Mouse (Mus musculus) hindbrain, embryonic 14.5 days (tissue): ENCODE measurements around the gene Prelid3b. TPM values are rescaled to one million over a fixed set of nuclear protein-coding genes. Genes with fewer than 3 reads are reported as not detected.
A peak's percentile ranks its signal among the peaks of the same experiment; 100 is the strongest.

ENCODE experiments used
- ATAC-seq: fragments of 200-750 bp; cut with Nextera tagmentation; 2 replicates; pipeline ENCODE4 v1.8.0; 2017; ENCODE audit warnings: moderate number of reproducible peaks, mild to moderate bottlenecking, moderate TSS enrichment, moderate library complexity; ENCODE audit not compliant: low FRiP score
- DNase-seq: peaks from one replicate; pipeline ENCODE4 v3.0.0-alpha.2; 2015; ENCODE audit warnings: low spot score
- H3K27ac ChIP-seq: fragments of 300-500 bp; sonication (generic); 2 replicates; pipeline ENCODE4 v1.5.1; 2014; ENCODE audit warnings: mild to moderate bottlenecking, moderate library complexity
- H3K27me3 ChIP-seq: fragments of 300-500 bp; sonication (generic); 2 replicates; pipeline ENCODE4 v1.6.1; 2014; ENCODE audit warnings: mild to moderate bottlenecking, low read length, mixed read lengths; ENCODE audit not compliant: control insufficient read depth, insufficient read depth
- H3K36me3 ChIP-seq: fragments of 300-500 bp; sonication (generic); replicated peaks from 2 replicates; pipeline ENCODE4 v1.6.1; 2014; ENCODE audit not compliant: control insufficient read depth, insufficient read depth
- H3K4me1 ChIP-seq: fragments of 300-500 bp; sonication (generic); replicated peaks from 2 replicates; pipeline ENCODE4 v1.6.1; 2014; ENCODE audit warnings: antibody characterized with exemption, low read length, mixed read lengths; ENCODE audit not compliant: control insufficient read depth, insufficient read depth
- H3K4me2 ChIP-seq: fragments of 300-500 bp; sonication (generic); replicated peaks from 2 replicates; pipeline ENCODE4 v1.6.1; 2014; ENCODE audit warnings: mild to moderate bottlenecking, moderate library complexity
- H3K4me3 ChIP-seq: fragments of 300-500 bp; sonication (generic); replicated peaks from 2 replicates; pipeline ENCODE4 v1.5.1; 2014; ENCODE audit warnings: mild to moderate bottlenecking, low read length
- H3K9ac ChIP-seq: fragments of 300-500 bp; sonication (generic); 2 replicates; pipeline ENCODE4 v1.6.1; 2014
- H3K9me3 ChIP-seq: fragments of 300-500 bp; sonication (generic); 2 replicates; pipeline ENCODE4 v1.6.1; 2016; ENCODE audit warnings: low read length; ENCODE audit not compliant: control insufficient read depth
- WGBS: fragments of 180-500 bp; shearing (Covaris S2); extraction: QIAGEN DNeasy Blood & Tissue Kit; methylation state at CpG from one replicate; pipeline ENCODE4 v1.1.7; 2014; 5-methylcytosine and 5-hydroxymethylcytosine counted together
- polyA plus RNA-seq: library from polyadenylated mRNA; unstranded; fragments of >200 nt; fragmentation: Nextera tagmentation; extraction: Ambion mirVana; gene quantifications from 2 replicates; pipeline ENCODE4 v1.2.1, GENCODE M21; 2014

Prelid3b gene
- polyA plus RNA-seq, 1 experiment from 2014 or later, result 108 TPM

DNA sequence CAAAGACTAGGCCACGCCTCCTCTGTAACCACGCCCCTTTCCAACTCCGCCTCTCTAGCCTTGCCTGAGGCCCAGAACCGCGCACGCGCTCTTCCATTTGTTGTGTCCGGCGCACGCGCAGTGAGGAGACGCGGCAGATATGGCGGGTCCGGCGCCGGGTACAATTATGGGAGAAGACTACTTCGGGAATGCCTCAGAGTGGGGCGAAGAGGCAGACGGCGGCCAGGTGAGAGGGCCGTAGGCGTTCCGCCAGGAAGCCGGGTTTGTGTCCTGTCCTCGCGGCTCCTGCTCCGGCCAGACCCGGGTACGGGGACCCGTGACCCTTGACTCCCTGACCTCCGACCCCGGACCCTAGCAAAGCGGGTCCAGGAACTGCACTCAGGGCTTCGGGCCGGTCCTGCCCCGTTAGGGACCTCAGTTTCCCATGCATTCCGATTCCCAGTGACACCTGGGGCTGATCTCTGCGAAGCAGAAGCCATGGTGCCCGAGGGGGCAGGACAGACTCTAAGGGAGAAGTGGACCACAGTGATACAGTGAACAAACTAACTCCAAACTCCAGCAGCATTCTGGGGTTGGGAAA, 57.1 kb downstream of the Prelid3b start, which contains the start of gene Nelfcd:
Gene Nelfcd (plus strand): TSS at position 74 of the 580 bp plus-strand sequence.
- WGBS, result under 1% methylated on average over 40 of the region's 40 CpGs
- ATAC-seq, result peak; percentile 94
- H3K27ac ChIP-seq, result no peak within 1 kb of the TSS

More for the DNA sequence above, 57.1 kb downstream of the Prelid3b start, which contains the start of gene Nelfcd:
- H3K9me3 ChIP-seq, result no peaks in the 10 kb centered on the region
- H3K9ac ChIP-seq, result peak within 1 kb of the TSS; percentile 78
- H3K4me1 ChIP-seq, result peaks cover 7% of the 10 kb centered on the region
- DNase-seq, result peak; percentile 99
- H3K4me3 ChIP-seq, result peak within 1 kb of the TSS; percentile 65
- no peaks in the 10 kb centered on the region for H3K27me3 ChIP-seq
- H3K36me3 ChIP-seq, result no peaks in the 10 kb centered on the region
- H3K4me2 ChIP-seq, result peak within 1 kb of the TSS; percentile 75

Other genes with a start within 250 kb of the Prelid3b start
- gene Gnas, start 188.8 kb downstream of the Prelid3b start, polyA plus RNA-seq, result 1,800 and 1,897 TPM in 2 replicates
- 8.6 and 10.9 TPM in 2 replicates for gene Gm20721, start 126.4 kb downstream of the Prelid3b start, polyA plus RNA-seq
- gene Nelfcd, start 57.3 kb downstream of the Prelid3b start, polyA plus RNA-seq, result 102 and 106 TPM in 2 replicates
- 75.0 and 80.5 TPM in 2 replicates for gene Ctsz, start 34.0 kb downstream of the Prelid3b start, polyA plus RNA-seq
- gene Tubb1, start 22.4 kb downstream of the Prelid3b start, polyA plus RNA-seq, result 0.82 and 0.93 TPM in 2 replicates
- gene Atp5e, start 9.0 kb downstream of the Prelid3b start, polyA plus RNA-seq, result 793 and 981 TPM in 2 replicates
- gene Zfp831, start 170.5 kb upstream of the Prelid3b start, polyA plus RNA-seq, result not detected in 2 replicates